Mouse (Mus musculus) gastrocnemius, postnatal 25 days (tissue): ENCODE measurements around the gene Tnnt2. TPM values are rescaled to one million over a fixed set of nuclear protein-coding genes. Genes with fewer than 3 reads are reported as not detected.

Source experiments
- DNase-seq: peaks from one replicate; pipeline ENCODE4 v3.0.0; 2022
- total RNA-seq, 2 experiments: library from RNA; stranded (reverse); gene quantifications; 1 replicate in 1 of 2; 2 replicates in 1 of 2; pipeline ENCODE4 v1.2.3; 2021

Gene Tnnt2
- total RNA-seq, 2 experiments from 2014 or later = 6.2 to 8.4 TPM

GRCm38 (mm10) chr1:135899991-135900515, 63.9 kb downstream of the Tnnt2 start:
- DNase-seq = no peak

Other genes starting within 250 kb of the Tnnt2 start
- gene Nav1, start 229.1 kb upstream of the Tnnt2 start, total RNA-seq = 10 to 100 TPM in 1 of 2 experiments, 1 to 10 TPM in 1; 7.9 to 11.1 TPM
- gene Csrp1, start 116.3 kb upstream of the Tnnt2 start, total RNA-seq = 10 to 100 TPM; 24.8 to 41.1 TPM
- gene Phlda3, start 70.2 kb upstream of the Tnnt2 start, total RNA-seq = 100 to 1,000 TPM in 1 of 2 experiments, 10 to 100 TPM in 1; 56.9 to 161 TPM
- 100 to 1,000 TPM in 1 of 2 experiments, 10 to 100 TPM in 1; 73.2 to 356 TPM for gene Tnni1, start 56.9 kb upstream of the Tnnt2 start, total RNA-seq
- gene Lad1, start 17.8 kb upstream of the Tnnt2 start, total RNA-seq = not detected
- gene Pkp1, start 82.9 kb downstream of the Tnnt2 start, total RNA-seq = under 1 TPM in 1 of 2 experiments, not detected in 1; 0.11 TPM
- gene Igfn1, start 170.0 kb downstream of the Tnnt2 start, total RNA-seq = 10 to 100 TPM in 1 of 2 experiments, 1 to 10 TPM in 1; 5.7 to 11.2 TPM
- 1 to 10 TPM; 5.8 to 7.0 TPM for gene Tmem9, start 171.8 kb downstream of the Tnnt2 start, total RNA-seq
- not detected for gene Ascl5, start 214.4 kb downstream of the Tnnt2 start, total RNA-seq
- 100 to 1,000 TPM; 763 to 788 TPM for gene Cacna1s, start 216.4 kb downstream of the Tnnt2 start, total RNA-seq